Mouse (Mus musculus): ENCODE data around the gene Lrrc38.
A peak's percentile ranks its signal among the peaks of the same experiment; 100 is the strongest.

Lrrc38 gene

GRCm38 (mm10) chr4:143352301-143352700 is 2.7 kb downstream of the Lrrc38 start:
- no peak for DNase-seq

GRCm38 (mm10) chr4:143361520-143361919 is 12.0 kb downstream of the Lrrc38 start:
- no peak for DNase-seq

GRCm38 (mm10) chr4:143366415-143367041 is 17.0 kb downstream of the Lrrc38 start:
- DNase-seq, result no peak

GRCm38 (mm10) chr4:143379480-143379879 is 29.9 kb downstream of the Lrrc38 start:
- no peak for DNase-seq

- no peak for DNase-seq
Observed at GRCm38 (mm10) chr4:143379931-143380715, 30.6 kb downstream of the Lrrc38 start.

GRCm38 (mm10) chr4:143380716-143381004 is 31.1 kb downstream of the Lrrc38 start:
- DNase-seq, result no peak

GRCm38 (mm10) chr4:143382163-143382562 is 32.6 kb downstream of the Lrrc38 start:
- peak; percentile 57 for DNase-seq

- DNase-seq, result no peak
Observed at GRCm38 (mm10) chr4:143383646-143384045, 34.1 kb downstream of the Lrrc38 start.

GRCm38 (mm10) chr4:143388955-143389702 is 39.6 kb downstream of the Lrrc38 start:
- no peak for DNase-seq

- no peak for DNase-seq
Observed at GRCm38 (mm10) chr4:143394181-143394580, 44.6 kb downstream of the Lrrc38 start, which contains the start of gene Pramel1. Gene Pramel1, plus strand, starts transcription at chr4:143394428.

GRCm38 (mm10) chr4:143411566-143412218 is 62.1 kb downstream of the Lrrc38 start:
- peak; percentile 53 for DNase-seq

GRCm38 (mm10) chr4:143412219-143413092 is 62.9 kb downstream of the Lrrc38 start, which contains the start of gene Pramef8:
Gene Pramef8, plus strand, starts transcription at chr4:143412426.
- DNase-seq, result peak; percentile 93

GRCm38 (mm10) chr4:143413621-143414020 is 64.1 kb downstream of the Lrrc38 start:
- DNase-seq, result no peak

GRCm38 (mm10) chr4:143414121-143414520 is 64.6 kb downstream of the Lrrc38 start:
- DNase-seq, result no peak

Data from cerebellum, adult 9-11 months (tissue).